ENCODE assay signal across 16 mouse cellular contexts in the genomic region with DNA sequence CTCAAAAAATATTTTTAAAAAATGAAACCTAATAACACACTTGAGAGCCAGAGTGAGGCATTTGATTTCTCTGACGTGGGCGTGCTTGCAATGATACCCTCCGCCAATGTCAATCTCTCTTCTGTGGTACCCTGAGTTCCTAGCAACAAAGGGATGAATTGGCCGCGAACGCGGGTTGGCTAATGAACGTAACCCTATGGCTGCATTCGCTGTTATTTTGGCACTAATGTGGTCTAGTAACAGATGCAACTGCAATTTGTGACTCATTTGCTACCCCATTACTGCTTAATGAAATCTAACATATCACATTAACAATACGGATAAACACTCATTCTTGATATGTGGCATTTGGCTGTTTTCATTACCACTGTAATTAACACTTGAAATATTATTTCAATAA.
DNase-seq lines count a peak whose midpoint lies in the region; ATAC-seq lines count a peak whose summit lies in the region.
"Had no signal": no experiment of that assay in that cellular context is flagged by ENCODE, and none has a peak within 500 bp of the region (broad histone marks: within the 10 kb centered on the region; RNA-seq: fewer than 3 reads in every experiment).

No protein-coding gene starts in this region.

- WGBS in hindbrain, embryonic 11.5 days = 78% methylated on average over 10 of the region's 10 CpGs
- 51% methylated on average over 10 of the region's 10 CpGs for WGBS in hindbrain, embryonic 16.5 days
- WGBS in hindbrain, embryonic 14.5 days = 49% methylated on average over 10 of the region's 10 CpGs

- H3K9ac ChIP-seq in hindbrain, embryonic 11.5 days (ENCODE audit: low read depth, low read length) = no peak overlapping the region
- no peak overlapping the region for H3K9ac ChIP-seq in hindbrain, embryonic 16.5 days (ENCODE audit: low read depth, low read length)
- H3K9ac ChIP-seq in hindbrain, embryonic 14.5 days = no peak overlapping the region
- H3K9ac ChIP-seq: lung, embryonic 14.5 days had no signal

- no peak overlapping the region for H3K4me2 ChIP-seq in hindbrain, embryonic 11.5 days (replicated peaks; ENCODE audit: low read depth, low read length)
- H3K4me2 ChIP-seq in hindbrain, embryonic 16.5 days (ENCODE audit: low read length) = no peak overlapping the region
- H3K4me2 ChIP-seq in hindbrain, embryonic 14.5 days (replicated peaks) = no peak overlapping the region
- H3K4me2 ChIP-seq: liver, embryonic 11.5 days; lung, embryonic 14.5 days had no signal

- DNase-seq in hindbrain, embryonic 11.5 days (ENCODE audit: low spot score) = no peak
- DNase-seq in Muller cell, postnatal 12 days (ENCODE audit: inconsistent ontology term) = peak; percentile 62
- DNase-seq in hindbrain, embryonic 14.5 days (ENCODE audit: low spot score) = peak; percentile 55
- DNase-seq in layer of hippocampus, postnatal 14 days (ENCODE audit: low spot score in 2 of 2) = peak; percentile 22 to 73
- DNase-seq in lung, postnatal 36 days = no peak
- no peak for DNase-seq in left cerebral cortex, adult 8-10 months (ENCODE audit: low spot score in 2 of 2)
- DNase-seq: cerebellum, adult 18-20 months; gastrocnemius, postnatal 14 days; kidney, postnatal 25 days; lung, embryonic 14.5 days; right cerebral cortex, postnatal 25 days; thymus, postnatal 4 days had no signal

- no peak for ATAC-seq in hindbrain, embryonic 11.5 days (ENCODE audit: low FRiP score)
- ATAC-seq in hindbrain, embryonic 16.5 days = no peak
- no peak for ATAC-seq in hindbrain, embryonic 14.5 days (ENCODE audit: low FRiP score)
- ATAC-seq: intestine, postnatal 0 days had no signal

- no peaks in the 10 kb centered on the region for H3K4me1 ChIP-seq in hindbrain, embryonic 11.5 days (replicated peaks; ENCODE audit: control insufficient read depth, insufficient read depth, low read length)
- peaks cover 18% of the 10 kb centered on the region for H3K4me1 ChIP-seq in hindbrain, embryonic 16.5 days (ENCODE audit: control insufficient read depth, insufficient read depth, low read depth, low read length)
- peaks cover 71% of the 10 kb centered on the region for H3K4me1 ChIP-seq in hindbrain, embryonic 14.5 days (replicated peaks; ENCODE audit: control insufficient read depth, insufficient read depth, low read length)

- no peaks in the 10 kb centered on the region for H3K9me3 ChIP-seq in hindbrain, embryonic 11.5 days (ENCODE audit: control insufficient read depth, low read length)
- no peaks in the 10 kb centered on the region for H3K9me3 ChIP-seq in hindbrain, embryonic 16.5 days (ENCODE audit: control insufficient read depth, low read length)
- H3K9me3 ChIP-seq in hindbrain, embryonic 14.5 days (ENCODE audit: control insufficient read depth, low read length) = no peaks in the 10 kb centered on the region

- H3K27me3 ChIP-seq in hindbrain, embryonic 11.5 days (ENCODE audit: control insufficient read depth, insufficient read depth, low read length) = no peaks in the 10 kb centered on the region
- H3K27me3 ChIP-seq in hindbrain, embryonic 16.5 days (replicated peaks; ENCODE audit: control insufficient read depth, insufficient read depth, low read length) = no peaks in the 10 kb centered on the region
- H3K27me3 ChIP-seq in hindbrain, embryonic 14.5 days (ENCODE audit: control insufficient read depth, insufficient read depth, low read length) = no peaks in the 10 kb centered on the region

- peak overlapping the region; percentile 25; the same call in 1 of the 2 replicates for H3K27ac ChIP-seq in hindbrain, embryonic 11.5 days (ENCODE audit: low read depth, low read length)
- no peak overlapping the region for H3K27ac ChIP-seq in hindbrain, embryonic 16.5 days (ENCODE audit: low read depth, low read length)
- H3K27ac ChIP-seq in hindbrain, embryonic 14.5 days = peak overlapping the region; percentile 54; the same call in 1 of the 2 replicates

- no peak overlapping the region for H3K4me3 ChIP-seq in hindbrain, embryonic 11.5 days (ENCODE audit: low read depth, low read length)
- no peak overlapping the region for H3K4me3 ChIP-seq in hindbrain, embryonic 16.5 days (ENCODE audit: low read length)
- H3K4me3 ChIP-seq in hindbrain, embryonic 14.5 days (replicated peaks; ENCODE audit: low read length) = no peak overlapping the region
- H3K4me3 ChIP-seq: myocyte had no signal

- H3K36me3 ChIP-seq in hindbrain, embryonic 11.5 days (ENCODE audit: control insufficient read depth, insufficient read depth, low read length) = no peaks in the 10 kb centered on the region
- no peaks in the 10 kb centered on the region for H3K36me3 ChIP-seq in hindbrain, embryonic 16.5 days (ENCODE audit: control insufficient read depth, insufficient read depth, low read length)
- H3K36me3 ChIP-seq in hindbrain, embryonic 14.5 days (replicated peaks; ENCODE audit: control insufficient read depth, insufficient read depth) = 0 out of 2 replicates have a peak, but pooled peaks cover 8% of the 10 kb centered on the region

Comparison
In these comparisons a context has a peak if more than half of its experiments do, and no peak if none do; other contexts are left out.
1. DNase-seq: peak in Muller cell, postnatal 12 days (single experiment), hindbrain, embryonic 14.5 days (single experiment) and layer of hippocampus, postnatal 14 days (2 of 2); none in hindbrain, embryonic 11.5 days (single experiment), lung, postnatal 36 days (single experiment) and left cerebral cortex, adult 8-10 months (0 of 2).